Mouse (Mus musculus): ENCODE data around the gene Galnt16. TPM values are rescaled to one million over a fixed set of nuclear protein-coding genes. Genes with fewer than 3 reads are reported as not detected.

The Galnt16 gene
- total RNA-seq (2023; ENCODE audit: inconsistent age) = not detected in 4 replicates

GRCm38 (mm10) chr12:80517977-80518376, at the start of gene Galnt16:
Galnt16 (plus strand) TSS chr12:80518277.

DNA sequence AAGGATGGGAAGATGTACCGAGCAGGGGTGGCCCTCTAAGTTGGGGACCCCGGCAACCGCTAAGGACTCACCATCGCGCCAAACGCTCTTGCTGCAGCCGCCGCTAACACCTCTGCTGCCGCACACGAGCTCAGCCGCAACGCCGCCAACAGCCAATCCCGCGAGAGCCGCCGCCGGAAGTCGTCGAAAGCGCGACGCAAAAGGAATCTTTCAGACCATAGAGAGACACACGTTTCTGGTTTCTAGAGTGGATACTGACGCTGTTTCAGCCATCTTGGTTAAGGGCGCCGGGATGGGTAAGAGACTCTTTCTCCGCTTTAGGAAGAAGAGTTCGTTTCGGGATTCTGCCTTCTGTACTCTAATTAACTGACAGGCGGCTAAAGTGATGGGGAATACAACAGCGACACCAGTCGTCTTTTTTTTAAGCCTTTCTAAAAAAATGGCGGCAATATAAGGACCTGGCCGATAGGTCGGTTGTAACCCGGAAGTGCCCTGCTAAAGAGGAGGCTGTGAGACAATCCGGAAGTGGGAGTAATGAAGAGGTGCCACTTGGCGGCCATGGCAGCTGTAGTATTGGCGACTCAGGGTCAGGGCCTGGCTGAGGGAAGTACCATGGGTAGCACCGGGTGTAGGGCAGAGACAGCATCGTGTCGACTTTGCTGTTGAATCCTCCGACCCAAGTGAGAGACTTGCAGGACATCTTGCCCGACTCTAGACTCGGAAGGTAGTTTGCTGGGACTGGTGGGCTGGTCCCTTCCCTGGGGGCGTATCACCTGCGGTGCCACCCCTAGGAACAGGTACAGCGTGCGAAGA, 125.8 kb downstream of the Galnt16 start, which contains the start of the genes Slc39a9 and Erh:
TSS of gene Slc39a9 (plus strand) at position 191 of the 813 bp plus-strand sequence.
TSS of gene Erh (minus strand) at position 649 of the 813 bp plus-strand sequence.

Other genes with a start within 250 kb of the Galnt16 start
- 39.9 to 53.0 TPM (median 45.6 TPM) in 4 replicates for gene Dcaf5, start 81.7 kb upstream of the Galnt16 start, total RNA-seq (2023; ENCODE audit: inconsistent age)
- gene Exd2, start 55.2 kb upstream of the Galnt16 start, total RNA-seq (2023; ENCODE audit: inconsistent age) = 26.7 to 48.4 TPM (median 43.6 TPM) in 4 replicates
- 25.5 to 31.6 TPM (median 27.5 TPM) in 4 replicates for gene Slc39a9, start 125.6 kb downstream of the Galnt16 start, total RNA-seq (2023; ENCODE audit: inconsistent age)
- 70.5 to 74.9 TPM (median 72.0 TPM) in 4 replicates for gene Erh, start 126.1 kb downstream of the Galnt16 start, total RNA-seq (2023; ENCODE audit: inconsistent age)
- gene Plekhd1, start 174.3 kb downstream of the Galnt16 start, total RNA-seq (2023; ENCODE audit: inconsistent age) = 0.15 TPM in 1 of 4 replicates, not detected in the others
- gene Ccdc177, start 242.4 kb downstream of the Galnt16 start, total RNA-seq (2023; ENCODE audit: inconsistent age) = not detected in 4 replicates

Measured in B cell, adult (primary cell).